Mouse (Mus musculus) hindbrain, embryonic 10.5 days (tissue): Measurements from ENCODE around the gene Wnt3a. TPM values are rescaled to one million over a fixed set of nuclear protein-coding genes. Genes with fewer than 3 reads are reported as not detected.
A peak's percentile ranks its signal among the peaks of the same experiment; 100 is the strongest.

ENCODE experiments used
- DNase-seq: peaks from one replicate; pipeline ENCODE4 v3.0.0-alpha.2; 2017; ENCODE audit warnings: low spot score
- H3K27ac ChIP-seq: fragments of 300-500 bp; sonication (generic); 2 replicates; pipeline ENCODE4 v1.5.1; 2016; ENCODE audit warnings: mild to moderate bottlenecking, moderate library complexity
- H3K27me3 ChIP-seq: fragments of 300-500 bp; sonication (generic); 2 replicates; pipeline ENCODE4 v1.6.1; 2016; ENCODE audit warnings: mild to moderate bottlenecking; ENCODE audit not compliant: poor library complexity, insufficient read depth, severe bottlenecking
- H3K36me3 ChIP-seq: fragments of 300-500 bp; sonication (generic); 2 replicates; pipeline ENCODE4 v1.6.1; 2016; ENCODE audit warnings: mild to moderate bottlenecking, moderate library complexity
- H3K4me1 ChIP-seq: fragments of 300-500 bp; sonication (generic); replicated peaks from 2 replicates; pipeline ENCODE4 v1.6.1; 2016; ENCODE audit warnings: mild to moderate bottlenecking
- H3K4me3 ChIP-seq: fragments of 300-500 bp; sonication (generic); 2 replicates; pipeline ENCODE4 v1.5.1; 2016; ENCODE audit warnings: mild to moderate bottlenecking, moderate library complexity
- H3K9me3 ChIP-seq: fragments of 300-500 bp; sonication (generic); 2 replicates; pipeline ENCODE4 v1.6.1; 2016; ENCODE audit warnings: mild to moderate bottlenecking, moderate library complexity
- WGBS: fragments of 180-500 bp; shearing (Covaris S2); methylation state at CpG from one replicate; pipeline ENCODE4 v1.1.7; 2016; 5-methylcytosine and 5-hydroxymethylcytosine counted together
- polyA plus RNA-seq: library from polyadenylated mRNA; unstranded; fragments of >200 nt; fragmentation: Nextera tagmentation; extraction: Ambion mirVana; gene quantifications from 2 replicates; pipeline ENCODE4 v1.2.1, GENCODE M21; 2016

Gene Wnt3a
- polyA plus RNA-seq, 1 experiment from 2014 or later, result 14.2 TPM

DNA sequence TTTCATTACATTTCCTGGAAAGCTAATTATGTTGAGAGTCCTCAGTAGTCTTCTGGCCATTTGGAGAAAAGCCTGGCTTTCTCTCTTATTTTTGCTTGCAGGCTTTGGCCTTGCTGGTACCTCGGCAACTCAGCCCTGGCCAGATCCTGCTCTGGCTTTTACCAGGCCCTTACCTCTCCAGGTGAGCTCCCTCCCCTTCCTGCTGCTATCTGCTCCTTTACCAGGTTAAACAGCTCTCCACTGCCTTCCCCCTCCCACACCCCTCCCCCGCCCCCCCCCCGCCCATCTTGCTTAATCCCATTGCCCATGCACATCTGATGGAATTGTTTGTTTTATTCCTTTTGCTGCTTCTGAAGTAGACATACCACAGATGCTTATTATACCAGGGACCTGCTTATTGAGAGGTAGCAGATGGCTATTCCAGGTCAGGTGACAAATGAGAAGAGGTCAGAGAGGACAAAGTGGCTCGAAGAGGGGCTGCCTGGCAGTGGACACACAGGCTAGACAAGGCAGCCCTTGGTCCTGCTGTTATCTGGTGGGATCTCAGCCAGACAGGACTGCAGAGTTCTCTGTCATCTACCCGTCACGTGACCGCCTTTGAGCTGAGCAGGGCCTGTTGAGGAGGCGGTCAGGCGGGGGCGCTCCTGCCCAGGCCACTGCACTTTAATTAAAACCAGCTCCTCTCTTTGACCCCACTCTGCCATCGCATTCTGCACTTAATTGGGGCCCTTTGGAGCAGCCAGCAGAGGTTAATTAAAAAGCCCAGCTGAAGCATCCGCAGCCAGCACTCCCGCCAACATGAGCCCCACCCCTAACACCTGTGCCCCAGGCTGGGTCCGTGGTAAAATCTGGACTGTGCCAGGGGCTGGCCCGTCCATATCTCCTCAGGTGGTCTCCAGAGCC lies 51.8 kb downstream of the Wnt3a start:
- no peaks in the 10 kb centered on the region for H3K36me3 ChIP-seq
- H3K4me3 ChIP-seq, result peak overlapping the region; percentile 19; the same call in 1 of the 2 replicates
- H3K9me3 ChIP-seq, result no peaks in the 10 kb centered on the region
- H3K27ac ChIP-seq, result peak overlapping the region; percentile 6
- DNase-seq, result peak; percentile 81
- peaks cover 27% of the 10 kb centered on the region for H3K4me1 ChIP-seq
- 6% methylated on average over 14 of the region's 15 CpGs for WGBS
- H3K27me3 ChIP-seq, result peaks cover 54% of the 10 kb centered on the region

- peaks cover 16% of the 10 kb centered on the region for H3K4me1 ChIP-seq
- no peak for DNase-seq
- peaks cover 6% of the 10 kb centered on the region; the same call in 1 of the 2 replicates for H3K27me3 ChIP-seq
- no peak overlapping the region for H3K27ac ChIP-seq
- H3K4me3 ChIP-seq, result no peak overlapping the region
- no peaks in the 10 kb centered on the region for H3K9me3 ChIP-seq
- 53% methylated on average over 2 of the region's 2 CpGs for WGBS
- H3K36me3 ChIP-seq, result no peaks in the 10 kb centered on the region
Measured at GRCm38 (mm10) chr11:59232797-59233196, 57.8 kb downstream of the Wnt3a start.

DNA sequence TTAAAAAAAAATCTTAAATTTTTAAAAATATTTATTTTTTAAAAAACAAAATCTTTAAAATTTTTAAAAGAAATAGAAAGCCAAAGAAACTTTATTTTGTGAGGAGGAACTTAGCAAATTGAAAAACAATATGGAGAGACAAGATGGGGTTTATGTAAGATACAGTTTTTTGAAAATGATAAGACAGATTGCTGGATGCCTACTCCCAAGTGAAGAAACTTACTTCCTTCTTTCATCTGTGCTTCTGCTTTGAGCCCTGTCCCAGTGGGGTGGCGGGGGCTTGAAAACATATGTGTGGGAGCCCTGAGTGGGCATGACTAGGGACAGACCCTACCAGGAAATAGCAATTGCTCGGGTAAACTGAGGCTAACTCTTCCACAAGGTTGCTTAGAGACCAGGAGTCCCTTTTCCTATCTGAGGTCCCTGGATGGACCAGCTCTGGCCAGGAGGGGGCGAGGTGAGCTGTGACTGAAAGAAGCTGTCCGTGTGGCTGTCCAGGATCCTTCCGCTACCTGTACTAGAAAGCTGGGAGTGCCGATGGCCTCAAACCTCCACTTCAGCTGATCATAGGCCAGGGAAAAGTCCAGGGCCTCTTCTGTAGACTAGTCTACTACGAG lies 60.3 kb downstream of the Wnt3a start:
- no peak overlapping the region for H3K4me3 ChIP-seq
- no peaks in the 10 kb centered on the region for H3K27me3 ChIP-seq
- DNase-seq, result peak; percentile 74
- H3K27ac ChIP-seq, result no peak overlapping the region; the same call in 1 of the 2 replicates
- H3K9me3 ChIP-seq, result no peaks in the 10 kb centered on the region
- H3K4me1 ChIP-seq, result peaks cover 33% of the 10 kb centered on the region
- H3K36me3 ChIP-seq, result no peaks in the 10 kb centered on the region
- 16% methylated on average over 7 of the region's 7 CpGs for WGBS

DNA sequence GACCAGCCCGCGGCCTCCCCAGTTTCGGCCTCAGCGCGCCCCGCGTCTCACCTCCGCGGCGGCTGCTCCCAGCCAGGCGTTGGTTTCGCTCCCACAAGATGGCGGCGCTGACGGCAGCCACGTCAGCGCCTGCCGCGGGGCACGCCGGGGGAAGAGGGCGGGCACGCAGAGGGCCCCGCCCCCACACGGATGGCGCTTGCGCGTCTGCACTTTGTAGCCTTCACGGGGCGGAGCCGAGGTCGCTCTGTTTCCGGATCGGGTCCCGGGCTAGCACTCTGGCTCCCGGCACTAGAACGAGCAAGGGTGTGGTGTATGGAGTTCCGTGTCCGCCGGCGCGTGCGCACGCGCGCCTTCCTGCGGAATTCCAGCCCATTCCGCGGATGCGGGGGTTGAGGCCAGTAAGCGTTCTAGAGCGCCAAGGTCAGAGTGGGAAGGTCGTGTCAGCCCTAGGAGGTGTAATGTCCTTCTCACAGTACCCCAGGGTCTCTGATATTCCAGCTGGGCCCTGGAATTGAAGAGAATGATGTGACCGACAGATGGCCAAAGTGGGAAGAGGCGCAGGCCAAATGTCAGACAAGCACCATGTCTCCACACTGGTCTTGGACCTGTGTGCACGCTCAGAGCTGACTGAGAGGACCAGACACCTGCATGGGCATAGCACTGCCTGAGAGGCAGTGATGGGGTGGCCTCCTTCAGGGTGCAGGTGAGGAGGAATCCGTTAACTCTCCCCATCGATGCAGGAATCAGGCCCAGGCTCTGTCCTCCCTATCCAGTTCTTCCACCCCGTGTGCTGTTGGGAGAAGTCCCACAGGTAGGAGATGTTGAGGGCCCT lies 62.2 kb downstream of the Wnt3a start, which contains the start of gene Arf1:
TSS of gene Arf1 (minus strand) at position 149 of the 832 bp plus-strand sequence.
- Histone ChIP-seq H3K36me3 (peaks cover 13% of the 10 kb centered on the region), H3K27ac (peak within 1 kb of the TSS; percentile 98), H3K9me3 (no peaks in the 10 kb centered on the region), H3K4me1 (peaks cover 38% of the 10 kb centered on the region), H3K4me3 (peak within 1 kb of the TSS; percentile 84), H3K27me3 (no peaks in the 10 kb centered on the region)
- 4% methylated on average over 59 of the region's 59 CpGs for WGBS
- peak; percentile 95 for DNase-seq

DNA sequence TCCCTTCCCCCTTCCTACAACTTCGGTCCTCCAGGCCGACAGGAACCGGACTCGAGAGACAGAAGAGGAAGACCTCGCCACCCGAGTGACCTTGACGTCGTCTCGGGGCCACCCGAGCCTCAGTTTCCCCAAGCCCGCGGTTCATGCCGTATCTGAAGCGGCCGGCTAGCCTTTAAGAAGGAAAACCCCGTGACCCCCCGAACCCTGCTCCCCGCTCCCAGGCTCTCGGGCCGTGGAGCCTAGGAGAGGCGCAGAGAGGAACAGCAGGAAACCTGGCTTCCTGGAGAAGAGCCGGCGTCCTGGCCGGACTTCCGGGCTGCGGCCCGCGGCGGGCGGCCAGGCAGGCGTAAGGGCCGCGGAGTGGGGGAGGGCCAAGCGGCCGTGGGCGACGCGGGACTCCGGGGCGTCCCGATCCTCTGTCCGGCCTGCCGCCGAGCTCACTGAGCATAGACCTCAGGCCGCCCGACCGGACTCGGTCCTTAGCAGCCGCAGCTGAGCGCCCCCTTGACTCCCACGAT lies 62.9 kb downstream of the Wnt3a start:
- WGBS, result under 1% methylated on average over 51 of the region's 51 CpGs
- no peaks in the 10 kb centered on the region for H3K27me3 ChIP-seq
- no peak for DNase-seq
- peak overlapping the region; percentile 84 for H3K4me3 ChIP-seq
- H3K9me3 ChIP-seq, result no peaks in the 10 kb centered on the region
- H3K27ac ChIP-seq, result peak overlapping the region; percentile 98
- peaks cover 38% of the 10 kb centered on the region for H3K4me1 ChIP-seq
- peaks cover 20% of the 10 kb centered on the region for H3K36me3 ChIP-seq

DNA sequence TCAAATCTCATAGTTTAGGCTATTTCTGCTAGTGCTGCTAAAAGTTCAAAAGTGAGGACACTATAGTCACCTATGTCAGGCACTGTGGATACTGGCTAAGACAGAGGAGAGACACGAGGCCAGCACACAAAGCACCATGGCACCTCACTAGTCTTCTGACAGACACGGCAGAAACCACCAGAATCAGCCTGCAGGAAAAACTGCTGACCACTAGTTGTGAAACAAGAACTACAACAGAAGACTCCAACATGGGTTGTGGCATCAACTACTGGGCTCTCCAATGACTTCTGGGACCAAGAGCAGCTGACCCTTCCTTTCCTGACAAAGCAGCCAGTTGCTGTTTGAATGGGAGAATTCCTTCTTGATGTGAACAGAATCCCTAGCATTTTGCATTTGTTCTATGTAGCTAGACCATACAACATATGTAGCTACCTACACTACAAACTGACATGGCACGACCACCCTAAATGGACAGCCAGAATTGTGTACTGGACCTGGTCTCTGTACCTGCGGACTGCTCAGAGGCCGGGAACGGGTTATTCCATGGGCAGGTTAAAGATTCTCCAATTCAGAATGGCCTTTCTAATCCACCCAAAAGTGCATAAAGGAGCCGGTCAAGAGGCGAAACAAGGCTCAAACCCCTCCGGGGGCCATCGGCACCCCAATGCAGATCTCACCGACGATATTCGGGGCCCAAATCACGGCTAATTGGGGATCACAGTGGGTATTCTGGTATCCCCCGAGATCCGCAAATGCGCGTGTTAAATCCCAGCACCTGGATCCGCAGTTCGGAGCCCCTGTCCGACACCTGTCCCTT lies 63.6 kb downstream of the Wnt3a start:
- H3K4me1 ChIP-seq, result peaks cover 38% of the 10 kb centered on the region
- WGBS, result 8% methylated on average over 21 of the region's 21 CpGs
- peak overlapping the region; percentile 84 for H3K4me3 ChIP-seq
- peak; percentile 17 for DNase-seq
- peak overlapping the region; percentile 98 for H3K27ac ChIP-seq
- H3K9me3 ChIP-seq, result no peaks in the 10 kb centered on the region
- H3K27me3 ChIP-seq, result no peaks in the 10 kb centered on the region
- peaks cover 21% of the 10 kb centered on the region for H3K36me3 ChIP-seq

DNA sequence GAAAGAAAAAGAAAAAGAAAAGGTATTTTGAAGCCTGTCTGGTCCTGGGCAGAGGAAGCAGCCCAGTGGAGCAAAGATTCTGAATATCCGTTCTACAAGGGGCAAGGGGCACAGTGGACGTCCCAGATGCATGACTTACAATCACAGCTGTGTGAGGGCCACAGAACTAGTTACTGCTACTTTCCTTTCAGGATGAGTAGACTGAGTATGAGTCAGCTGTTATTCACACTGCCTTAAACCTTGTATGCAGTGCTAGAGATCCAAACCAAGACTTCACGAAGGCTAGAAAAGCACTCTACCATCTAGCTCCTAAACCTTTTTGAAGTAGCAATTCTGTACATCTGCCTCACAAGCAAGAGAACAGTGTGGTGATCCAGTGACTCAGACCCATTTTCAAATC lies 64.3 kb downstream of the Wnt3a start:
- WGBS, result 68% methylated on average over 3 of the region's 3 CpGs

GRCm38 (mm10) chr11:59225167-59225566 lies 65.4 kb downstream of the Wnt3a start:
- H3K27ac ChIP-seq, result no peak overlapping the region
- H3K9me3 ChIP-seq, result no peaks in the 10 kb centered on the region
- H3K27me3 ChIP-seq, result no peaks in the 10 kb centered on the region
- H3K36me3 ChIP-seq, result peaks cover 36% of the 10 kb centered on the region
- WGBS, result 80% methylated on average over 2 of the region's 2 CpGs
- H3K4me1 ChIP-seq, result peaks cover 42% of the 10 kb centered on the region
- H3K4me3 ChIP-seq, result no peak overlapping the region
- DNase-seq, result no peak

More for the DNA sequence above, 64.3 kb downstream of the Wnt3a start:
- no peaks in the 10 kb centered on the region for H3K9me3 ChIP-seq
- DNase-seq, result no peak
- peak overlapping the region; percentile 84 for H3K4me3 ChIP-seq
- H3K4me1 ChIP-seq, result peaks cover 40% of the 10 kb centered on the region
- peaks cover 25% of the 10 kb centered on the region for H3K36me3 ChIP-seq
- H3K27ac ChIP-seq, result no peak overlapping the region
- no peaks in the 10 kb centered on the region for H3K27me3 ChIP-seq

- H3K9me3 ChIP-seq, result no peaks in the 10 kb centered on the region
- H3K4me1 ChIP-seq, result peaks cover 42% of the 10 kb centered on the region
- H3K27me3 ChIP-seq, result no peaks in the 10 kb centered on the region
- WGBS, result 82% methylated on average over 2 of the region's 2 CpGs
- no peak overlapping the region for H3K4me3 ChIP-seq
- peaks cover 42% of the 10 kb centered on the region for H3K36me3 ChIP-seq
- H3K27ac ChIP-seq, result no peak overlapping the region
- no peak for DNase-seq
Measured at GRCm38 (mm10) chr11:59224470-59224869, 66.1 kb downstream of the Wnt3a start.

DNA sequence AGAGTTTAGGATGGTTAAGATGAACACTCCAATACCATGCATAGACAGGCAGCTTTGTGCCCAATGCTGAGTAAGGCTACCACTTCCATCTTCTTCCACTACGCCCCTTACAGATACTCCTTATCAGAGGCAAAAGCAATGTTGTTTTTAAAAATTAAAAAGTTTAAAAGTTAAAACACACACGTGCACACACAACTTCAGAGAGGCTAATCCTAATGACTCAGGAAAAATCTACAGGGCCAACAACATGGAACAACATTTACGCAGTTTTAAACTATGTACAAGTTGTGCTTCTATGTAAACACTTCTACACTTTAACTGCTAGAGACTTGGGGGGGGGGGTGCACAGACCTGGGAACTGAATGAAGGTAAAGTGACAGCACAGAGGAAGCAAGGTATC lies 66.5 kb downstream of the Wnt3a start:
- no peak for DNase-seq
- Histone ChIP-seq H3K27ac (no peak overlapping the region), H3K36me3 (peaks cover 47% of the 10 kb centered on the region), H3K4me1 (peaks cover 41% of the 10 kb centered on the region), H3K9me3 (no peaks in the 10 kb centered on the region), H3K4me3 (no peak overlapping the region), H3K27me3 (no peaks in the 10 kb centered on the region)
- 95% methylated on average over 3 of the region's 3 CpGs for WGBS

- no peak overlapping the region for H3K27ac ChIP-seq
- H3K27me3 ChIP-seq, result no peaks in the 10 kb centered on the region
- no peak overlapping the region for H3K4me3 ChIP-seq
- no peaks in the 10 kb centered on the region for H3K9me3 ChIP-seq
- peaks cover 39% of the 10 kb centered on the region for H3K4me1 ChIP-seq
- peaks cover 64% of the 10 kb centered on the region for H3K36me3 ChIP-seq
- no peak for DNase-seq
- WGBS, result 95% methylated on average over 4 of the region's 4 CpGs
Measured at GRCm38 (mm10) chr11:59222306-59222705, 68.2 kb downstream of the Wnt3a start.

DNA sequence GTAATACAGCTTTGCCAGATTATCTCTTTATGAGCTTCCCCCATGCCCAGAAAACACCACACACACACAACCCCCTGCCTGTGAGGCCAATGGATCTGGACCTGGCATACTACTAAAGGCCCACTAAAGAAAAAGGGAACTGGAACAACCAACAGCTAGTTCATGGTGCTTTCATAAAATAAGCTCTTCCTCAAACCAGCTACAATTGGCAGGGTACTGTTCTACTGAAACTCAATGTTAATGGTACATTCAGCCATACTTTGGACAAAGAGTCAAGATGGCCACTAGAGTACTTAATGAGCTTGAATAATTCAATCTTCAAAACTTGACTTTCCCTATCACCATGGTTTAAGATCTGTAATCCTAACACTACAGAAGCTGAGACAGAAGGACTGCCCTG lies 68.9 kb downstream of the Wnt3a start:
- Histone ChIP-seq H3K36me3 (peaks cover 71% of the 10 kb centered on the region), H3K4me3 (no peak overlapping the region), H3K4me1 (peaks cover 32% of the 10 kb centered on the region), H3K9me3 (no peaks in the 10 kb centered on the region), H3K27ac (no peak overlapping the region), H3K27me3 (no peaks in the 10 kb centered on the region)
- no peak for DNase-seq
